Mouse (Mus musculus) cortical plate, adult 2 months (tissue): ENCODE measurements around the gene Erv3.

Experiments used
- CTCF ChIP-seq: fragments of 200-500 bp; IDR thresholded peaks from 2 replicates; pipeline ENCODE4 v1.5.1; 2011; ENCODE audit warnings: mild to moderate bottlenecking, control low read depth, low read length; ENCODE audit not compliant: insufficient read depth; ENCODE audit errors: extremely low read depth
- POLR2A ChIP-seq: fragments of 200-500 bp; IDR thresholded peaks from 2 replicates; pipeline ENCODE4 v1.6.1; 2011; ENCODE audit warnings: mild to moderate bottlenecking, low read length, control low read depth; ENCODE audit not compliant: insufficient read depth; ENCODE audit errors: extremely low read depth

DNA sequence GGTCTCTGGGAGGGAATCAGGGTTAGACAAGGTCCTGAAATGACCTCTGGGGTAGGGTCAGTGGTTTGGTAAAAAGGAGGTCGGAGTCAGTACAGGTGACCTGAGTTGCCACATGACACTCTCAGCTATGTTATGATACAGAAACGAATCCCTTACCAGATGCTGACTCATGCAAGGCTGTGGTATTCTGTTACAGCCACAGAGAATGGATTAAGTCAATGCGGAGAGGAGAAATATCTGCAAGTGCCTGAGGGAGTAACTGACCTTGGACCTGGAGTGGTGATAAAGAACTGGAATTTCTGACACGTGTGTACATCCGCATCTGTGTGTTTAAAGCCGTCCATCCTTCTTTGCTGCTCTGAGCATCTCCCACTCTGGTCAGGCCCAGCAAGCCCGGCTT lies 52.7 kb downstream of the Erv3 start:
- no peak for TF ChIP-seq CTCF
- TF ChIP-seq POLR2A = no peak
